Mouse (Mus musculus) MEL (cell line): Measurements from ENCODE around the gene Znrf3. TPM values are rescaled to one million over a fixed set of nuclear protein-coding genes. Genes with fewer than 3 reads are reported as not detected.

Source experiments
- DNase-seq: peaks from one replicate; pipeline ENCODE4 v3.0.0; 2011; ENCODE audit warnings: low read depth, low spot score
- H3K27ac ChIP-seq: 2 replicates; pipeline ENCODE4 v1.5.1; 2012; ENCODE audit warnings: low read depth, mild to moderate bottlenecking, control low read depth, low read length, moderate library complexity; ENCODE audit not compliant: control insufficient read depth
- H3K27me3 ChIP-seq, 2 experiments: fragments of 150-350 bp in 1 of 2; sonication (generic) in 1 of 2; 2 replicates each; pipeline ENCODE4 v1.6.1; 2012; ENCODE audit warnings: low read length in 2 of 2, mild to moderate bottlenecking in 2 of 2, improper control_type of control experiment in 1 of 2, moderate library complexity in 1 of 2; ENCODE audit not compliant: insufficient read depth in 2 of 2, control insufficient read depth in 1 of 2
- H3K36me3 ChIP-seq, 2 experiments: 2 replicates each; pipeline ENCODE4 v1.6.1; 2012 to 2014; ENCODE audit warnings: low read length in 2 of 2, improper control_type of control experiment in 1 of 2, inconsistent platforms in 1 of 2, mild to moderate bottlenecking in 1 of 2; ENCODE audit not compliant: insufficient read depth in 2 of 2, control insufficient read depth in 1 of 2
- H3K4me1 ChIP-seq, 2 experiments: fragments of 150-350 bp in 1 of 2; sonication (generic) in 1 of 2; 2 replicates each; pipeline ENCODE4 v1.6.1; 2012; ENCODE audit warnings: low read length in 2 of 2, improper control_type of control experiment in 1 of 2, mild to moderate bottlenecking in 1 of 2; ENCODE audit not compliant: insufficient read depth in 2 of 2, control insufficient read depth in 1 of 2
- H3K4me3 ChIP-seq, 2 experiments: fragments of 150-350 bp in 1 of 2; sonication (generic) in 1 of 2; 2 replicates each; pipeline ENCODE4 v1.5.1; 2012; ENCODE audit warnings: low read depth in 2 of 2, low read length in 2 of 2, mild to moderate bottlenecking in 2 of 2, moderate library complexity in 2 of 2, control low read depth in 1 of 2, improper control_type of control experiment in 1 of 2; ENCODE audit not compliant: control insufficient read depth in 1 of 2, insufficient read depth in 1 of 2
- H3K79me2 ChIP-seq: 2 replicates; pipeline ENCODE4 v1.6.1; 2012; ENCODE audit warnings: mild to moderate bottlenecking, low read length, moderate library complexity; ENCODE audit not compliant: control insufficient read depth, poor library complexity, insufficient read depth
- H3K9ac ChIP-seq: 2 replicates; pipeline ENCODE4 v1.6.1; 2012; ENCODE audit warnings: low read depth, mild to moderate bottlenecking, control low read depth, low read length, moderate library complexity; ENCODE audit not compliant: control insufficient read depth, poor library complexity, severe bottlenecking
- H3K9me3 ChIP-seq: fragments of 150-350 bp; sonication (generic); replicated peaks from 2 replicates; pipeline ENCODE4 v1.6.1; 2012; ENCODE audit warnings: mild to moderate bottlenecking, low read length, improper control_type of control experiment, moderate library complexity; ENCODE audit not compliant: insufficient read depth
- BHLHE40 ChIP-seq: IDR thresholded peaks from 2 replicates; pipeline ENCODE4 v1.6.1; 2012; ENCODE audit warnings: low read depth, mild to moderate bottlenecking, inconsistent platforms, low read length, improper control_type of control experiment, borderline replicate concordance
- CHD1 ChIP-seq: IDR thresholded peaks from 2 replicates; pipeline ENCODE4 v1.6.1; 2012; ENCODE audit warnings: low read depth, mild to moderate bottlenecking, inconsistent platforms, low read length, improper control_type of control experiment
- CTCF ChIP-seq, 3 experiments: IDR thresholded peaks in 2 of 3; conservative IDR thresholded peaks in 1 of 3; 2 replicates each; pipeline ENCODE4 v1.5.1; 2011 to 2012; ENCODE audit warnings: low read length in 3 of 3, low read depth in 2 of 3, mild to moderate bottlenecking in 2 of 3, improper control_type of control experiment in 1 of 3, inconsistent platforms in 1 of 3, mixed read lengths in 1 of 3, moderate library complexity in 1 of 3; ENCODE audit not compliant: control insufficient read depth in 1 of 3, insufficient read depth in 1 of 3, poor library complexity in 1 of 3, severe bottlenecking in 1 of 3
- ELF1 ChIP-seq: IDR thresholded peaks from 2 replicates; pipeline ENCODE4 v1.6.1; 2014; ENCODE audit warnings: low read depth, mild to moderate bottlenecking, inconsistent platforms, low read length, improper control_type of control experiment, moderate library complexity
- ETS1 ChIP-seq: IDR thresholded peaks from 2 replicates; pipeline ENCODE4 v1.6.1; 2012; ENCODE audit warnings: low read depth, mild to moderate bottlenecking, inconsistent platforms, low read length, improper control_type of control experiment, moderate library complexity
- GATA1 ChIP-seq: IDR thresholded peaks from 2 replicates; pipeline ENCODE4 v1.6.1; 2011; ENCODE audit warnings: low read depth, low read length, improper control_type of control experiment
- HCFC1 ChIP-seq: IDR thresholded peaks from 2 replicates; pipeline ENCODE4 v1.6.1; 2012; ENCODE audit warnings: low read depth, mild to moderate bottlenecking, inconsistent platforms, low read length, improper control_type of control experiment, moderate library complexity
- JUND ChIP-seq: IDR thresholded peaks from 2 replicates; pipeline ENCODE4 v1.6.1; 2011; ENCODE audit warnings: low read depth, mild to moderate bottlenecking, improper control_type of control experiment, low read length
- MXI1 ChIP-seq: IDR thresholded peaks from 2 replicates; pipeline ENCODE4 v1.6.1; 2011; ENCODE audit warnings: mild to moderate bottlenecking, low read depth, low read length, improper control_type of control experiment
- MYB ChIP-seq: IDR thresholded peaks from 2 replicates; pipeline ENCODE4 v1.6.1; 2011; ENCODE audit warnings: mild to moderate bottlenecking, low read depth, low read length, improper control_type of control experiment
- NRF1 ChIP-seq: IDR thresholded peaks from 2 replicates; pipeline ENCODE4 v1.6.1; 2014; ENCODE audit warnings: low read depth, mild to moderate bottlenecking, inconsistent platforms, low read length, improper control_type of control experiment, moderate library complexity; ENCODE audit not compliant: poor library complexity, insufficient read depth, severe bottlenecking
- POLR2A ChIP-seq, 2 experiments: IDR thresholded peaks; 2 replicates each; pipeline ENCODE4 v1.6.1; 2011 to 2012; ENCODE audit warnings: low read length in 2 of 2, mild to moderate bottlenecking in 2 of 2, control low read depth in 1 of 2, improper control_type of control experiment in 1 of 2, low read depth in 1 of 2, moderate library complexity in 1 of 2; ENCODE audit not compliant: control insufficient read depth in 1 of 2, insufficient read depth in 1 of 2, poor library complexity in 1 of 2
- POLR2AphosphoS2 ChIP-seq: IDR thresholded peaks from 2 replicates; pipeline ENCODE4 v1.6.1; 2011; ENCODE audit warnings: low read length, improper control_type of control experiment
- TAL1 ChIP-seq: IDR thresholded peaks from 2 replicates; pipeline ENCODE4 v1.6.1; 2012; ENCODE audit warnings: mild to moderate bottlenecking, inconsistent platforms, low read length, moderate library complexity, mixed read lengths
- USF1 ChIP-seq: IDR thresholded peaks from 2 replicates; pipeline ENCODE4 v1.6.1; 2014; ENCODE audit warnings: low read depth, mild to moderate bottlenecking, inconsistent platforms, low read length, improper control_type of control experiment, moderate library complexity
- USF2 ChIP-seq, 2 experiments: IDR thresholded peaks; 2 replicates each; pipeline ENCODE4 v1.6.1; 2011 to 2012; ENCODE audit warnings: improper control_type of control experiment in 2 of 2, low read length in 2 of 2, borderline replicate concordance in 1 of 2, inconsistent platforms in 1 of 2, low read depth in 1 of 2, mild to moderate bottlenecking in 1 of 2; ENCODE audit not compliant: insufficient read depth in 1 of 2
- ZC3H11A ChIP-seq: IDR thresholded peaks from 2 replicates; pipeline ENCODE4 v1.6.1; 2012; ENCODE audit warnings: low read depth, mild to moderate bottlenecking, inconsistent platforms, low read length, improper control_type of control experiment
- ZKSCAN1 ChIP-seq: IDR thresholded peaks from 2 replicates; pipeline ENCODE4 v1.6.1; 2012; ENCODE audit warnings: low read depth, mild to moderate bottlenecking, inconsistent platforms, low read length, improper control_type of control experiment, moderate library complexity
- ZNF384 ChIP-seq: IDR thresholded peaks from 2 replicates; pipeline ENCODE4 v1.6.1; 2012; ENCODE audit warnings: low read depth, mild to moderate bottlenecking, inconsistent platforms, low read length, improper control_type of control experiment
- polyA plus RNA-seq, 2 experiments: library from polyadenylated mRNA; stranded (reverse) in 1 of 2; unstranded in 1 of 2; fragments of >175 nt in 1 of 2; fragments of >200 nt in 1 of 2; gene quantifications; 2 replicates each; pipeline versions ENCODE4 v1.2.1 to v1.2.4; 2012; ENCODE audit warnings: low replicate concordance in 2 of 2, low read depth in 1 of 2; ENCODE audit not compliant: insufficient read length in 2 of 2, insufficient read depth in 1 of 2, missing spikeins in 1 of 2
- total RNA-seq: library from RNA; depleted of rRNA; stranded (reverse); fragments of 300-350 nt; gene quantifications from 2 replicates; pipeline ENCODE4 v1.2.3, GENCODE M21; 2012

The Znrf3 gene
- total and polyA plus RNA-seq, 3 experiments: 9.0 to 9.2 TPM; not detected in 1

GRCm38 (mm10) chr11:5423000-5423399 lies 21.6 kb downstream of the Znrf3 start:
- H3K4me1 ChIP-seq: peaks cover 23 to 24% of the 10 kb centered on the region in 2 experiments
- TF ChIP-seq MXI1 (no peak), USF2 (IDR thresholded peaks at IDR 0.05; ENCODE audit: borderline replicate concordance in 1 of 2, insufficient read depth in 1 of 2, low read depth in 1 of 2, low read length in 2 of 2) (no peak), GATA1 (peak; percentile 4; the same call in 1 of the 2 replicates), ZKSCAN1 (peak; percentile 66; the same call in 1 of the 2 replicates)

GRCm38 (mm10) chr11:5422252-5422636 lies 22.4 kb downstream of the Znrf3 start:
- Histone ChIP-seq H3K36me3 (peaks cover 0 to 27% of the 10 kb centered on the region in 2 experiments; a peak in 2 of 4 replicates), H3K27me3 (no peaks in the 10 kb centered on the region), H3K79me2 (peaks cover 44% of the 10 kb centered on the region), H3K9ac (no peak overlapping the region), H3K4me1 (peaks cover 23 to 24% of the 10 kb centered on the region in 2 experiments), H3K27ac (no peak overlapping the region), H3K9me3 (no peaks in the 10 kb centered on the region), H3K4me3 (no peak overlapping the region)
- TF ChIP-seq ZNF384: no peak
- TF ChIP-seq USF1: no peak
- TF ChIP-seq NRF1: no peak
- no peak for TF ChIP-seq BHLHE40
- TF ChIP-seq ELF1: no peak
- no peak for TF ChIP-seq POLR2AphosphoS2
- no peak for TF ChIP-seq CHD1
- no peak for TF ChIP-seq ETS1
- TF ChIP-seq TAL1: no peak
- no peak for TF ChIP-seq JUND
- no peak for TF ChIP-seq HCFC1
- TF ChIP-seq POLR2A (IDR thresholded peaks at IDR 0.05; ENCODE audit: control insufficient read depth in 1 of 2, insufficient read depth in 1 of 2, low read depth in 1 of 2, low read length in 2 of 2, poor library complexity in 1 of 2): no peak
- TF ChIP-seq ZC3H11A: no peak
- TF ChIP-seq MYB: no peak
- TF ChIP-seq CTCF (IDR thresholded peaks at IDR 0.05 in 2 of 3, conservative IDR thresholded peaks at IDR 0.05 in 1 of 3; ENCODE audit: control insufficient read depth in 1 of 3, insufficient read depth in 1 of 3, low read depth in 2 of 3, low read length in 3 of 3, poor library complexity in 1 of 3, severe bottlenecking in 1 of 3): no peak
- DNase-seq: no peak

More at GRCm38 (mm10) chr11:5423000-5423399, 21.6 kb downstream of the Znrf3 start:
- Histone ChIP-seq H3K27ac (no peak overlapping the region), H3K36me3 (peaks cover 0 to 27% of the 10 kb centered on the region in 2 experiments; a peak in 2 of 4 replicates), H3K4me3 (no peak overlapping the region), H3K9ac (no peak overlapping the region), H3K9me3 (no peaks in the 10 kb centered on the region), H3K27me3 (no peaks in the 10 kb centered on the region), H3K79me2 (peaks cover 42% of the 10 kb centered on the region)
- DNase-seq: no peak
